Mouse (Mus musculus) midbrain, postnatal 0 days (tissue): Measurements from ENCODE around the gene Anxa11. TPM values are rescaled to one million over a fixed set of nuclear protein-coding genes. Genes with fewer than 3 reads are reported as not detected.

Experiments
- ATAC-seq: fragments of 200-750 bp; cut with Nextera tagmentation; 2 replicates; pipeline ENCODE4 v1.8.0; 2017; ENCODE audit warnings: moderate number of reproducible peaks, mild to moderate bottlenecking, moderate TSS enrichment, moderate library complexity; ENCODE audit not compliant: low FRiP score
- DNase-seq: peaks from one replicate; pipeline ENCODE4 v3.0.0-alpha.2; 2015; ENCODE audit warnings: low spot score
- H3K27ac ChIP-seq: fragments of 300-500 bp; sonication (generic); 2 replicates; pipeline ENCODE4 v1.5.1; 2014; ENCODE audit warnings: low read depth, mild to moderate bottlenecking, low read length, mixed read lengths
- H3K27me3 ChIP-seq: fragments of 300-500 bp; sonication (generic); 2 replicates; pipeline ENCODE4 v1.6.1; 2014; ENCODE audit warnings: low read length, control low read depth, mixed read lengths; ENCODE audit not compliant: insufficient read depth
- H3K36me3 ChIP-seq: fragments of 300-500 bp; sonication (generic); 2 replicates; pipeline ENCODE4 v1.6.1; 2014; ENCODE audit warnings: low read length, control low read depth, mixed read lengths; ENCODE audit not compliant: insufficient read depth
- H3K4me1 ChIP-seq: fragments of 300-500 bp; sonication (generic); 2 replicates; pipeline ENCODE4 v1.6.1; 2014; ENCODE audit warnings: mild to moderate bottlenecking, control low read depth, antibody characterized with exemption, low read length, mixed read lengths; ENCODE audit not compliant: insufficient read depth
- H3K4me2 ChIP-seq: fragments of 300-500 bp; sonication (generic); 2 replicates; pipeline ENCODE4 v1.6.1; 2014; ENCODE audit warnings: low read depth, mild to moderate bottlenecking, low read length, mixed read lengths; ENCODE audit not compliant: poor library complexity, severe bottlenecking
- H3K4me3 ChIP-seq: fragments of 300-500 bp; sonication (generic); 2 replicates; pipeline ENCODE4 v1.5.1; 2014; ENCODE audit warnings: low read depth, mild to moderate bottlenecking, low read length, moderate library complexity
- H3K9ac ChIP-seq: fragments of 300-500 bp; sonication (generic); replicated peaks from 2 replicates; pipeline ENCODE4 v1.6.1; 2014; ENCODE audit warnings: mild to moderate bottlenecking, low read length, moderate library complexity, mixed read lengths; ENCODE audit not compliant: poor library complexity, severe bottlenecking
- H3K9me3 ChIP-seq: fragments of 300-500 bp; sonication (generic); 2 replicates; pipeline ENCODE4 v1.6.1; 2016; ENCODE audit warnings: low read length, control low read depth
- CTCF ChIP-seq: IDR thresholded peaks from 2 replicates; pipeline ENCODE4 v1.5.1; 2016; ENCODE audit warnings: antibody characterized with exemption, mild to moderate bottlenecking
- WGBS: fragments of 180-500 bp; shearing (Covaris S2); extraction: QIAGEN DNeasy Blood & Tissue Kit; methylation state at CpG from one replicate; pipeline ENCODE4 v1.1.7; 2014; 5-methylcytosine and 5-hydroxymethylcytosine counted together
- polyA plus RNA-seq: library from polyadenylated mRNA; unstranded; fragments of >200 nt; fragmentation: Nextera tagmentation; extraction: Ambion mirVana; gene quantifications from 2 replicates; pipeline ENCODE4 v1.2.1, GENCODE M21; 2015
- total RNA-seq: library from RNA; depleted of rRNA; stranded (reverse); fragments of >200 nt; gene quantifications from 2 replicates; pipeline ENCODE4 v1.2.3, GENCODE M21; 2014

The Anxa11 gene
- total and polyA plus RNA-seq, 2 experiments from 2014 or later: 2.7 to 3.3 TPM

GRCm38 (mm10) chr14:25857168-25857621 is 15.2 kb downstream of the Anxa11 start:
- WGBS: 83% methylated on average over 3 of the region's 3 CpGs

DNA sequence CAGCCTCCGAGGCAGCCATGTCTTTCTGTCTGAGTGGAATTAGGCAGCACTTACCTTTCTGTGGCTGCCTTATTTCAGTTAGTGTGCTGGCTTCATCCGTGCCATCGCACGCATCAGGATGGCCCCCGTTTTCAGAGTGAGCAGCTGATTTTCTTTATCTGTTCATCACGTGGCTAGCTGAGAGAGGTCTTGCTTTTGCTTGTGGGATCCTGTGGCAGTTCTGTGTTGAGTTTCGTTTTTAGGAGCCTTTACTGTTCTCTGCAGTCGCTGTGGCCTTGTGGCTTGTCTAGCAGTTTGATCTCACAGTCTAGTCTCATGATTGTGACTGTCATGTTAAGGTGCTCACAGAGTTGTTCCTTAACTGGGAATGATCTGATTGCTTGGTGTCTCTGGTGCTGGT is 16.0 kb downstream of the Anxa11 start:
- Histone ChIP-seq H3K4me1 (no peaks in the 10 kb centered on the region), H3K27me3 (no peaks in the 10 kb centered on the region), H3K4me3 (no peak overlapping the region), H3K4me2 (no peak overlapping the region), H3K9ac (no peak overlapping the region), H3K27ac (no peak overlapping the region), H3K9me3 (no peaks in the 10 kb centered on the region), H3K36me3 (no peaks in the 10 kb centered on the region)
- DNase-seq: no peak
- no peak for ATAC-seq
- no peak for TF ChIP-seq CTCF
- 88% methylated on average over 8 of the region's 8 CpGs for WGBS

More at GRCm38 (mm10) chr14:25857168-25857621, 15.2 kb downstream of the Anxa11 start:
- no peak overlapping the region for H3K4me2 ChIP-seq
- no peaks in the 10 kb centered on the region for H3K27me3 ChIP-seq
- no peaks in the 10 kb centered on the region for H3K36me3 ChIP-seq
- no peaks in the 10 kb centered on the region for H3K4me1 ChIP-seq
- no peak overlapping the region for H3K9ac ChIP-seq
- no peaks in the 10 kb centered on the region for H3K9me3 ChIP-seq
- no peak for DNase-seq
- no peak for ATAC-seq
- no peak overlapping the region for H3K27ac ChIP-seq
- no peak for TF ChIP-seq CTCF
- no peak overlapping the region for H3K4me3 ChIP-seq

DNA sequence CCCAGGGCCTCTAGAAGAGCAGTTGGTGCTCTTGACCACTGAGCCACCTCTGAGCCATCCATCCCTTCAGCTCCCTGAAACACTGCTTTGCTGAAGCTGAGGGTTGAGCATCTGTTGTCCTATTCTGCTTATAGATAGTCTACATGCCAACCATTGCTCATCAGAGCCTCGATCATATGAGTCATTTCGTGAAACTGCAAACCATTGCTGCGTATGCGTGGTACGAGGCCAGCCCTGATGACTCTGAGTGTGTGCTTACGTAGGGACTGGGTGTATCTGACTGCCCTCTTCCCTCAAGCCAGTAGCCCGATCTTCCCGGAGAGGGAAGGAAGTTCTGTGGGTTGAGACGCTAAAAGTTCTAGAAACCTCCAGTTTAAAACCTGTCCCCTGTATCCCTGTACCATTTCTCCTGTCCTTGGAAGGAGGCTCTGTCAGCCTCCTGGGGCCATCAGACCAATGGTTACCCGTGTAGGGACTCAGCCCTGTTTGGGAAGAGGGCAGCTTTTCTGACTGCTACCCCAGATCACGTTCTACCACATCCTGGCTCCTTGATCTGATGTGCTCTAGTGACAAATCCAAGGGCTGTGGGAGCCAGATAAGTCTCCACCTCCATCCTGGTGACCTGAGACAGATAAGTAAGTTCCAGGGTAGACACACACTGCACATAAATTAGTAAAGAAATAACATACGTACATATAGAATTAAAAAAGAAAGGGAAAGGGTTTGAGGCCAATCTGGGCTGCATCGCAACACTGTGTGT is 20.0 kb downstream of the Anxa11 start:
- WGBS: 91% methylated on average over 13 of the region's 13 CpGs
- no peaks in the 10 kb centered on the region for H3K27me3 ChIP-seq
- no peak for TF ChIP-seq CTCF
- H3K9ac ChIP-seq: no peak overlapping the region
- no peaks in the 10 kb centered on the region for H3K36me3 ChIP-seq
- H3K4me2 ChIP-seq: no peak overlapping the region
- no peaks in the 10 kb centered on the region for H3K9me3 ChIP-seq
- ATAC-seq (no peak), DNase-seq (no peak)
- no peak overlapping the region for H3K4me3 ChIP-seq
- no peaks in the 10 kb centered on the region for H3K4me1 ChIP-seq
- no peak overlapping the region for H3K27ac ChIP-seq

DNA sequence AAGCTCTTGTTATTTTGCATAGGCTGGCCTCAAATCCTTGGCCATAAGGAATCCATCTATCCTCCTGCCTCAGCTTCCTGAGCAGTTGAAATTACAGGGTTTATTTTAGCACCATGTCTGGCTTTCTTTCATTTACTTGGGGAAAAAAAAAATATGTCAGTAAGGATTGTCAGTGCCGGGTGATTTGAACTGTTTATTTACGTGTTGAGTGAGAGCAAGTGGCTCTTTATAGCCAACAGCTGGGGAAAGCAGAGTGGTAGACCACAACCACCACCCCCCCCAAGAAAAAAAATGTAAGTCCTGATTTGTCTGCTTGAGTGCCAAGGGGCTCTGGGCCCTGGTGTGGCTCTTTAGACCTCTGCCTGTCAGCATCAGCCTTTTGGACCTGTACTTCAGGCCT is 21.8 kb downstream of the Anxa11 start:
- ATAC-seq: no peak
- no peak overlapping the region for H3K9ac ChIP-seq
- no peak overlapping the region for H3K4me2 ChIP-seq
- 87% methylated on average over 2 of the region's 2 CpGs for WGBS
- no peak overlapping the region for H3K27ac ChIP-seq
- no peak for DNase-seq
- H3K4me1 ChIP-seq: no peaks in the 10 kb centered on the region
- H3K27me3 ChIP-seq: no peaks in the 10 kb centered on the region
- H3K4me3 ChIP-seq: no peak overlapping the region
- H3K36me3 ChIP-seq: no peaks in the 10 kb centered on the region
- H3K9me3 ChIP-seq: no peaks in the 10 kb centered on the region
- TF ChIP-seq CTCF: no peak

- Histone ChIP-seq H3K9ac (no peak overlapping the region), H3K27ac (no peak overlapping the region), H3K4me3 (no peak overlapping the region), H3K36me3 (no peaks in the 10 kb centered on the region), H3K4me2 (no peak overlapping the region), H3K4me1 (no peaks in the 10 kb centered on the region), H3K9me3 (no peaks in the 10 kb centered on the region), H3K27me3 (no peaks in the 10 kb centered on the region)
- WGBS: 85% methylated on average over 5 of the region's 5 CpGs
- TF ChIP-seq CTCF: no peak
- ATAC-seq (no peak), DNase-seq (no peak)
These were observed 23.3 kb downstream of the Anxa11 start for GRCm38 (mm10) chr14:25865251-25865650.

DNA sequence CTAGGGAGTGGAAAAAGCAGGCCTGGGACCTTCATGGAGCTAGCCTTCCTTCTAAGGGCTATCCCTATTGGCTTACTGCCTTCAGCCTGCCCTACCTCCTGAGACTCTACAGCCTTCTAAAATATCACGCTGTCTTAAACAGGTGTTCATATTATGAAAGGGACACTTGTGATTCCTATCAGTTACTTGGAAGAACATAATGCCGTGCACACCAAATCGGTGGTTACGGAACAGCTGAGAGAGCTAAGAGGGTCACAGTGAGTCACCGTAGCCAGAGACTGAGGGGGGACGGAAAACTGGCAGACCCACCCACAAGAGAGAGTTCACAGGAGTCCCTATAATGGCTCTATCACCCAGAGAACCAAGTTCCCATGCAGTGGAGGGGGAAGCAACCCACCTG is 24.4 kb downstream of the Anxa11 start:
- H3K9ac ChIP-seq: no peak overlapping the region
- no peaks in the 10 kb centered on the region for H3K4me1 ChIP-seq
- no peak for ATAC-seq
- no peak for DNase-seq
- H3K9me3 ChIP-seq: no peaks in the 10 kb centered on the region
- no peak overlapping the region for H3K4me3 ChIP-seq
- H3K4me2 ChIP-seq: no peak overlapping the region
- no peaks in the 10 kb centered on the region for H3K36me3 ChIP-seq
- 92% methylated on average over 6 of the region's 6 CpGs for WGBS
- no peak overlapping the region for H3K27ac ChIP-seq
- no peaks in the 10 kb centered on the region for H3K27me3 ChIP-seq
- TF ChIP-seq CTCF: no peak
